Mouse (Mus musculus) liver, embryonic 16.5 days (tissue): ENCODE results near the gene Zfp184. TPM values are rescaled to one million over a fixed set of nuclear protein-coding genes. Genes with fewer than 3 reads are reported as not detected.

Experiments
- ATAC-seq: fragments of 200-750 bp; cut with Nextera tagmentation; 2 replicates; pipeline ENCODE4 v1.8.0; 2017; ENCODE audit warnings: low read depth, mild to moderate bottlenecking, moderate number of reproducible peaks, moderate library complexity
- H3K27ac ChIP-seq: fragments of 300-500 bp; sonication (generic); 2 replicates; pipeline ENCODE4 v1.5.1; 2014; ENCODE audit warnings: mild to moderate bottlenecking, low read length
- H3K27me3 ChIP-seq: fragments of 300-500 bp; sonication (generic); 2 replicates; pipeline ENCODE4 v1.6.1; 2014; ENCODE audit warnings: low read depth, low read length, mixed read lengths; ENCODE audit not compliant: control insufficient read depth, insufficient read depth
- H3K36me3 ChIP-seq: fragments of 300-500 bp; sonication (generic); 2 replicates; pipeline ENCODE4 v1.6.1; 2014; ENCODE audit warnings: mild to moderate bottlenecking; ENCODE audit not compliant: control insufficient read depth, insufficient read depth
- H3K4me1 ChIP-seq: fragments of 300-500 bp; sonication (generic); 2 replicates; pipeline ENCODE4 v1.6.1; 2014; ENCODE audit warnings: low read depth, low read length, mixed read lengths; ENCODE audit not compliant: control insufficient read depth
- H3K4me2 ChIP-seq: fragments of 300-500 bp; sonication (generic); 2 replicates; pipeline ENCODE4 v1.6.1; 2014; ENCODE audit warnings: low read depth, low read length, mixed read lengths
- H3K4me3 ChIP-seq: fragments of 300-500 bp; sonication (generic); 2 replicates; pipeline ENCODE4 v1.5.1; 2014; ENCODE audit warnings: low read depth, mild to moderate bottlenecking, low read length
- H3K9ac ChIP-seq: fragments of 300-500 bp; sonication (generic); 2 replicates; pipeline ENCODE4 v1.6.1; 2014; ENCODE audit warnings: low read depth, low read length
- H3K9me3 ChIP-seq: fragments of 300-500 bp; sonication (generic); replicated peaks from 2 replicates; pipeline ENCODE4 v1.6.1; 2016; ENCODE audit warnings: low read length; ENCODE audit not compliant: control insufficient read depth
- whole genome bisulfite sequencing: fragments of 180-500 bp; shearing (Covaris S2); extraction: QIAGEN DNeasy Blood & Tissue Kit; methylation state at CpG from one replicate; pipeline ENCODE4 v1.1.7; 2014; ENCODE audit not compliant: insufficient replicate concordance; 5-methylcytosine and 5-hydroxymethylcytosine counted together
- polyA plus RNA-seq: library from polyadenylated mRNA; unstranded; fragments of >200 nt; fragmentation: Nextera tagmentation; extraction: Ambion mirVana; gene quantifications from 2 replicates; pipeline ENCODE4 v1.2.1, GENCODE M21; 2015

Gene Zfp184
- polyA plus RNA-seq, 1 experiment from 2014 or later = 0.55 TPM

DNA sequence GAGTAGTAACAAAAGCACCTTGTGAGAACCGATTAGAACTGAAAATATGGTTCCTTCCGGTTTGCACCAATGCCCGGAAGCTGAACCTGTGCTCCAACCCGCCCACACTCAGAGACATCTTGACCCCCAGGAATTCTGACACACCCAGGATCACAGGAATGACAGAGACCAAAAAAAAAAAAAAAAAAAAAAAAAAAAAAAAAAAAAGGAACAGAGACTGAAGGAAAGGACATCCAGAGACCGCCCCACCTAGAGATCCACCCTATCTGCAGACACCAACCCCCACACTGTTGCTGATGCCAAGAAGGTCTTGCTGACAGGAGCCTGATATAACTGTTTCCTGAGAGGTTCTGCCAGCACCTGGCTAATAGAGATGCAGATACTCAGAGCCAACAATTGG is 47.7 kb downstream of the Zfp184 start:
- Histone ChIP-seq H3K4me3 (no peak overlapping the region), H3K9me3 (no peaks in the 10 kb centered on the region), H3K9ac (no peak overlapping the region), H3K27me3 (peaks cover 37% of the 10 kb centered on the region), H3K36me3 (no peaks in the 10 kb centered on the region), H3K4me2 (no peak overlapping the region), H3K4me1 (peaks cover 5% of the 10 kb centered on the region), H3K27ac (no peak overlapping the region)
- ATAC-seq = no peak
- 67% methylated on average over 5 of the region's 5 CpGs for WGBS

GRCm38 (mm10) chr13:21993957-21994738 is 49.3 kb downstream of the Zfp184 start:
- Histone ChIP-seq H3K4me2 (peak overlapping the region; percentile 45), H3K4me3 (0 out of 2 replicates have a peak overlapping the region, but pooled peaks have one; percentile 14), H3K9me3 (no peaks in the 10 kb centered on the region), H3K36me3 (no peaks in the 10 kb centered on the region), H3K27me3 (peaks cover 53% of the 10 kb centered on the region), H3K27ac (no peak overlapping the region), H3K9ac (no peak overlapping the region), H3K4me1 (peaks cover 5% of the 10 kb centered on the region)
- ATAC-seq = peak; percentile 70
- under 1% methylated on average over 22 of the region's 22 CpGs for WGBS

- H3K4me1 ChIP-seq = peaks cover 5% of the 10 kb centered on the region
- ATAC-seq = no peak
- WGBS = 3% methylated on average over 8 of the region's 8 CpGs
- peak overlapping the region; percentile 67 for H3K4me2 ChIP-seq
- H3K9ac ChIP-seq = 0 out of 2 replicates have a peak overlapping the region, but pooled peaks have one; percentile 3
- no peaks in the 10 kb centered on the region for H3K36me3 ChIP-seq
- H3K4me3 ChIP-seq = peak overlapping the region; percentile 47
- H3K27me3 ChIP-seq = peaks cover 59% of the 10 kb centered on the region
- H3K27ac ChIP-seq = no peak overlapping the region
- H3K9me3 ChIP-seq = no peaks in the 10 kb centered on the region
Observed at GRCm38 (mm10) chr13:21994896-21995295, 50.0 kb downstream of the Zfp184 start.

GRCm38 (mm10) chr13:21995331-21995914 is 50.5 kb downstream of the Zfp184 start:
- H3K9ac ChIP-seq = 0 out of 2 replicates have a peak overlapping the region, but pooled peaks have one; percentile 3
- under 1% methylated on average over 21 of the region's 21 CpGs for WGBS

GRCm38 (mm10) chr13:21996101-21996839 is 51.4 kb downstream of the Zfp184 start:
- peak overlapping the region; percentile 47 for H3K4me3 ChIP-seq
- no peak for ATAC-seq
- WGBS = 3% methylated on average over 12 of the region's 12 CpGs
- no peak overlapping the region for H3K9ac ChIP-seq
- H3K27me3 ChIP-seq = peaks cover 65% of the 10 kb centered on the region
- H3K27ac ChIP-seq = no peak overlapping the region
- H3K9me3 ChIP-seq = no peaks in the 10 kb centered on the region
- H3K4me2 ChIP-seq = peak overlapping the region; percentile 67
- peaks cover 5% of the 10 kb centered on the region for H3K4me1 ChIP-seq
- H3K36me3 ChIP-seq = no peaks in the 10 kb centered on the region

More at GRCm38 (mm10) chr13:21995331-21995914, 50.5 kb downstream of the Zfp184 start:
- ATAC-seq = no peak
- Histone ChIP-seq H3K4me1 (peaks cover 5% of the 10 kb centered on the region), H3K36me3 (no peaks in the 10 kb centered on the region), H3K27me3 (peaks cover 62% of the 10 kb centered on the region), H3K4me3 (peak overlapping the region; percentile 47), H3K27ac (no peak overlapping the region), H3K9me3 (no peaks in the 10 kb centered on the region), H3K4me2 (peak overlapping the region; percentile 67)

DNA sequence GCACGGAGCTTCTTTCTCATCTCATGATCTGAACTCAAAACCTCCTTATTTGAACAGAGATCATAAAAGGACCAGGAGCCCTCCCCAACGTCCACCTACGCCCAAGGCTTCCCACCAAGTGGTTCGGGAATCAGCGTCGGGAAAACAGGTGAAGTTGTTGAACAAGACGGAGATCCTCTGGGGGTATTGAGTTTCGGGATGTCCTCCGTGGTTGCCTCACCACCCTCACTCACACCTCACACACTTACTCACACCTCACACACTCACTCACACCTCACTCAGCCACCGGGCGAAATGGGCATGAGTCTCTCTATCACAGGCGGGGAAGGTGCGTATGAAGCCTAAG is 51.9 kb downstream of the Zfp184 start:
- peaks cover 65% of the 10 kb centered on the region for H3K27me3 ChIP-seq

GRCm38 (mm10) chr13:21997201-21997820 is 52.4 kb downstream of the Zfp184 start:
- Histone ChIP-seq H3K9ac (no peak overlapping the region), H3K4me3 (peak overlapping the region; percentile 47), H3K36me3 (no peaks in the 10 kb centered on the region), H3K4me2 (peak overlapping the region; percentile 67), H3K4me1 (peaks cover 5% of the 10 kb centered on the region), H3K27me3 (peaks cover 65% of the 10 kb centered on the region), H3K27ac (no peak overlapping the region), H3K9me3 (no peaks in the 10 kb centered on the region)
- no peak for ATAC-seq
- 3% methylated on average over 21 of the region's 21 CpGs for WGBS

More for the DNA sequence above, 51.9 kb downstream of the Zfp184 start:
- H3K4me2 ChIP-seq = peak overlapping the region; percentile 67
- H3K4me3 ChIP-seq = peak overlapping the region; percentile 47
- peaks cover 5% of the 10 kb centered on the region for H3K4me1 ChIP-seq
- H3K9ac ChIP-seq = no peak overlapping the region
- ATAC-seq = no peak
- H3K9me3 ChIP-seq = no peaks in the 10 kb centered on the region
- WGBS = under 1% methylated on average over 13 of the region's 13 CpGs
- H3K36me3 ChIP-seq = no peaks in the 10 kb centered on the region
- H3K27ac ChIP-seq = no peak overlapping the region

DNA sequence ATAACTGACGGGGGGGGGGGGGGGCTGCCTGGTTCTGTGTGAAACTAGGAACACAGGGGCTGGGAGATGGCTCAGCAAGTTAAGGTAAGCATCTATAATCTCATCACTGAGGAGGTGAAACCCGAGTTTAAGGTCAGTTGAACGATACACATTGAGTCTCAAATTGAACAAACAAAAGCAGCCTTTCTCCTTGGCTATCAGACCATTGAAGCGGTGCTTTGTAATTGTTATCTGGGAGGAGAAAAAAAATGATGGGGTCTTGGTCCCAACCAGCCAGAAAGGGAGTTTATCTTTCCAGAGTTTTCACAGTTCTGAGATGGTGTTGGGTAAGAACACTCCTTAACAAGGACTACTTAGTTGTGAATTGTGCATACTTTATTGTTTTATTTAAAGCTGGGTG is 52.9 kb downstream of the Zfp184 start:
- no peaks in the 10 kb centered on the region for H3K36me3 ChIP-seq
- no peak overlapping the region for H3K4me3 ChIP-seq
- 13% methylated on average over 4 of the region's 4 CpGs for WGBS
- no peak for ATAC-seq
- peaks cover 5% of the 10 kb centered on the region for H3K4me1 ChIP-seq
- no peak overlapping the region for H3K4me2 ChIP-seq
- no peaks in the 10 kb centered on the region for H3K9me3 ChIP-seq
- peaks cover 68% of the 10 kb centered on the region for H3K27me3 ChIP-seq
- H3K9ac ChIP-seq = no peak overlapping the region
- no peak overlapping the region for H3K27ac ChIP-seq
